Mouse (Mus musculus): ENCODE data around the gene Hoxd1.

GRCm38 (mm10) chr2:74731799-74732512 is 30.8 kb upstream of the Hoxd1 start:
- TF ChIP-seq CTCF (IDR thresholded peaks at IDR 0.05; ENCODE audit: borderline replicate concordance, extremely low read depth, insufficient read depth, insufficient read length) (no peak), POLR2A (IDR thresholded peaks at IDR 0.05; ENCODE audit: borderline replicate concordance, extremely low read depth, insufficient read depth, insufficient read length, poor library complexity, severe bottlenecking) (no peak)

Measured in brain, embryonic 14.5 days (tissue).